Mouse (Mus musculus): ENCODE results near the gene Primpol. TPM values are rescaled to one million over a fixed set of nuclear protein-coding genes. Genes with fewer than 3 reads are reported as not detected.

The Primpol gene
- polyA plus RNA-seq, 1 experiment from 2014 or later: 9.5 TPM

GRCm38 (mm10) chr8:46559428-46559827 lies 57.6 kb downstream of the Primpol start:
- H3K27ac ChIP-seq (ENCODE audit: low read length): no peak overlapping the region
- no peaks in the 10 kb centered on the region for H3K4me1 ChIP-seq (ENCODE audit: control insufficient read depth, insufficient read depth, low read length)
- no peak for ATAC-seq (replicated peaks; ENCODE audit: extremely low read depth, insufficient read depth, low FRiP score)
- H3K9me3 ChIP-seq (replicated peaks; ENCODE audit: control insufficient read depth, low read length): no peaks in the 10 kb centered on the region
- H3K4me3 ChIP-seq (ENCODE audit: low read length): no peak overlapping the region
- H3K4me2 ChIP-seq (ENCODE audit: low read depth, low read length): no peak overlapping the region
- no peaks in the 10 kb centered on the region for H3K27me3 ChIP-seq (ENCODE audit: control insufficient read depth, insufficient read depth, low read length)
- 75% methylated on average over 6 of the region's 6 CpGs for WGBS
- H3K9ac ChIP-seq (ENCODE audit: low read length): no peak overlapping the region
- 0 out of 2 replicates have a peak, but pooled peaks cover 3% of the 10 kb centered on the region for H3K36me3 ChIP-seq (ENCODE audit: control insufficient read depth, insufficient read depth)

- no peaks in the 10 kb centered on the region for H3K9me3 ChIP-seq (replicated peaks; ENCODE audit: control insufficient read depth, low read length)
- H3K4me3 ChIP-seq (ENCODE audit: low read length): peak overlapping the region; percentile 92
- peaks cover 10% of the 10 kb centered on the region for H3K4me1 ChIP-seq (ENCODE audit: control insufficient read depth, insufficient read depth, low read length)
- ATAC-seq (replicated peaks; ENCODE audit: extremely low read depth, insufficient read depth, low FRiP score): no peak
- H3K36me3 ChIP-seq (ENCODE audit: control insufficient read depth, insufficient read depth): 0 out of 2 replicates have a peak, but pooled peaks cover 3% of the 10 kb centered on the region
- peak overlapping the region; percentile 78 for H3K9ac ChIP-seq (ENCODE audit: low read length)
- H3K27me3 ChIP-seq (ENCODE audit: control insufficient read depth, insufficient read depth, low read length): no peaks in the 10 kb centered on the region
- 3% methylated on average over 10 of the region's 10 CpGs for WGBS
- peak overlapping the region; percentile 88 for H3K4me2 ChIP-seq (ENCODE audit: low read depth, low read length)
- H3K27ac ChIP-seq (ENCODE audit: low read length): no peak overlapping the region; the same call in 1 of the 2 replicates
These were observed 64.6 kb downstream of the Primpol start for GRCm38 (mm10) chr8:46552441-46552765.

DNA sequence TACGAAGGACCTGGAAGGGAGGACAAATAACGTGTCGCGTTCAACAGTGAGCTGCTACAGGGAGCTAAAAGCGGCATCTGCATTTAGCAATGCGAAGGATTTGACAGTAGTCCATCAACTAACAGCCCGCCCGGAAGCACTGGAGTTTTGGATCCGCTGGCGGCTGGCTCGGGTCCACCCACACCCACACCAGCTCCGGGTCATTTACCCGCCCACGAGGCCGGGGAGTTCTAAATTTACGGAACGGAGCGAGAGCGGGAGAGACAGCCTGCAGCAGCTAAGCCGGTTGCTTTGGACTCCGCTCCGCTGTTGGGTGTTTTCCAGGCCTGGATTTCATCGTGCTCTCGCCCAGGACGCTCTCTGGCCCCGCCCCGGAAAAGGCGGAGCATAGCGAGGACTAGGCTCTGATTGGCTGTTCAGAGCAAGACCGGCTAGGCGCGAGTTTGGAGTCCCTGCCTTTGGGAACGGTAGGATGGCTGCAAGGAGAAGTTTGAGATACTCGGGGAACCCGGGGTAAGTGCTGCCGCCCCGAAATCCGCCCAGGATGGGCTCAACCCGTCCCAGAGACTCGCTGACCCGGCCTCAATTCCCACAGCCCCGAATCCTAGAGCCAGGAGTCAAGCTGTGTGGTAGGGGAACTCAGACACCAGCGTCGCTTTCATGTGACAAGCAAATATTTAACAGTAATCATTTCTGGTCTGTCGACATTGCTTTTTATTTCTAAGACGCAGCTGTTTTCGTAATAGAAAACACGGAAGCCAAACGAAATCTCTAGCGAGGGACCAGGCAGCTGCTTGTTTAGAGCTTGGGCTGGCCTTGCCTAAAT lies 65.2 kb downstream of the Primpol start, which contains the start of gene Cenpu:
TSS of gene Cenpu (plus strand) at position 414 of the 826 bp plus-strand sequence.
- under 1% methylated on average over 50 of the region's 50 CpGs for WGBS
- Histone ChIP-seq H3K4me3 (ENCODE audit: low read length) (peak within 1 kb of the TSS; percentile 92), H3K4me2 (ENCODE audit: low read depth, low read length) (peak within 1 kb of the TSS; percentile 88), H3K27me3 (ENCODE audit: control insufficient read depth, insufficient read depth, low read length) (no peaks in the 10 kb centered on the region), H3K9ac (ENCODE audit: low read length) (peak within 1 kb of the TSS; percentile 78), H3K9me3 (replicated peaks; ENCODE audit: control insufficient read depth, low read length) (no peaks in the 10 kb centered on the region), H3K4me1 (ENCODE audit: control insufficient read depth, insufficient read depth, low read length) (peaks cover 13% of the 10 kb centered on the region), H3K27ac (ENCODE audit: low read length) (peak within 1 kb of the TSS; percentile 82), H3K36me3 (ENCODE audit: control insufficient read depth, insufficient read depth) (0 out of 2 replicates have a peak, but pooled peaks cover 3% of the 10 kb centered on the region)
- ATAC-seq (replicated peaks; ENCODE audit: extremely low read depth, insufficient read depth, low FRiP score): peak; percentile 98

GRCm38 (mm10) chr8:46551029-46551428 lies 66.0 kb downstream of the Primpol start:
- WGBS: 32% methylated on average over 4 of the region's 4 CpGs
- Histone ChIP-seq H3K9ac (ENCODE audit: low read length) (no peak overlapping the region), H3K27ac (ENCODE audit: low read length) (no peak overlapping the region), H3K27me3 (ENCODE audit: control insufficient read depth, insufficient read depth, low read length) (no peaks in the 10 kb centered on the region), H3K4me3 (ENCODE audit: low read length) (peak overlapping the region; percentile 24), H3K36me3 (ENCODE audit: control insufficient read depth, insufficient read depth) (no peaks in the 10 kb centered on the region), H3K4me1 (ENCODE audit: control insufficient read depth, insufficient read depth, low read length) (peaks cover 19% of the 10 kb centered on the region), H3K9me3 (replicated peaks; ENCODE audit: control insufficient read depth, low read length) (no peaks in the 10 kb centered on the region), H3K4me2 (ENCODE audit: low read depth, low read length) (peak overlapping the region; percentile 68)
- ATAC-seq (replicated peaks; ENCODE audit: extremely low read depth, insufficient read depth, low FRiP score): no peak

DNA sequence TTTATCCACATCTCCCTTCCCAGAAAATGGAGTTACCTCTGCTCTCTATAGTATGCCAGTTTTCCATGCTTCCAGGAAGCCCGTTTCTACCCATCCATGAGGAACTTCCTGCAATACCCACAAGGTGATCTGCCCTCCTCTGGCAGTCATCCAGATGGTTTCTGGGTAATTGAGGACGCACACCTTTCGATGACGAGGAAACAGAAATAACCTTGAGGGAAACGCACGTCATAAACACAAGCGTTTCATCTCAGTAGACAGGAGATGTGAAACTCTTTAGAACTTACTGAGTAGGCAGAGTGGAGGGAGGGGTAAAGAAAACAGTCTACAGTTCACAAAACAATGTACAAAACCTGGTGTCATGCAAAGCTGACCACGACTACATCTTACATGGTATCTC lies 67.0 kb downstream of the Primpol start:
- no peak for ATAC-seq (replicated peaks; ENCODE audit: extremely low read depth, insufficient read depth, low FRiP score)
- no peaks in the 10 kb centered on the region for H3K27me3 ChIP-seq (ENCODE audit: control insufficient read depth, insufficient read depth, low read length)
- H3K4me3 ChIP-seq (ENCODE audit: low read length): no peak overlapping the region
- no peak overlapping the region for H3K27ac ChIP-seq (ENCODE audit: low read length)
- no peak overlapping the region for H3K4me2 ChIP-seq (ENCODE audit: low read depth, low read length)
- 74% methylated on average over 8 of the region's 8 CpGs for WGBS
- no peaks in the 10 kb centered on the region for H3K36me3 ChIP-seq (ENCODE audit: control insufficient read depth, insufficient read depth)
- no peak overlapping the region for H3K9ac ChIP-seq (ENCODE audit: low read length)
- peaks cover 24% of the 10 kb centered on the region for H3K4me1 ChIP-seq (ENCODE audit: control insufficient read depth, insufficient read depth, low read length)
- H3K9me3 ChIP-seq (replicated peaks; ENCODE audit: control insufficient read depth, low read length): no peaks in the 10 kb centered on the region

DNA sequence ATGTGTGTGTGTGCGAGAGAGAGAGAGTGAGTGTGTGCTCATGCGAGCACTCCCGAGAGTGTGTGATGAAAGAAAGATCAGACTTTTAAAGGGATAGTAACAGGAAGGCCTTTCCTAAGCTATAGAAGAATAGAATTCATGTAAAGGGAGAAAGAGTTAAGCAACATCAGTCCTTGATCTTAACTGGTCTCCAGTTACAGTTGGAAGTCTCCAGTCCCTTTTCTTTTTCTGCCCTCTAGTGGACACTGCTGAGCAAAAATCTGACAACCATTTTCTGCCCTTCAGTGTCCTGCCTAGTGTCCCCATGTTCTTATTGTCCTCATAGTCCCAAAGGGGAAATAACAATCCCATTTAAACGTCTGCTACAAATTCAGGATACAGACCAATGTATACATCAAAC lies 69.8 kb downstream of the Primpol start:
- Histone ChIP-seq H3K9me3 (replicated peaks; ENCODE audit: control insufficient read depth, low read length) (no peaks in the 10 kb centered on the region), H3K9ac (ENCODE audit: low read length) (no peak overlapping the region), H3K36me3 (ENCODE audit: control insufficient read depth, insufficient read depth) (no peaks in the 10 kb centered on the region), H3K4me3 (ENCODE audit: low read length) (no peak overlapping the region), H3K27me3 (ENCODE audit: control insufficient read depth, insufficient read depth, low read length) (no peaks in the 10 kb centered on the region), H3K27ac (ENCODE audit: low read length) (peak overlapping the region; percentile 78), H3K4me1 (ENCODE audit: control insufficient read depth, insufficient read depth, low read length) (peaks cover 21% of the 10 kb centered on the region), H3K4me2 (ENCODE audit: low read depth, low read length) (no peak overlapping the region)
- ATAC-seq (replicated peaks; ENCODE audit: extremely low read depth, insufficient read depth, low FRiP score): no peak
- 30% methylated on average over 4 of the region's 4 CpGs for WGBS

GRCm38 (mm10) chr8:46546431-46547176 lies 70.4 kb downstream of the Primpol start:
- Histone ChIP-seq H3K4me3 (ENCODE audit: low read length) (no peak overlapping the region), H3K4me2 (ENCODE audit: low read depth, low read length) (no peak overlapping the region), H3K4me1 (ENCODE audit: control insufficient read depth, insufficient read depth, low read length) (peaks cover 19% of the 10 kb centered on the region), H3K9ac (ENCODE audit: low read length) (no peak overlapping the region), H3K27ac (ENCODE audit: low read length) (peak overlapping the region; percentile 78), H3K27me3 (ENCODE audit: control insufficient read depth, insufficient read depth, low read length) (no peaks in the 10 kb centered on the region), H3K36me3 (ENCODE audit: control insufficient read depth, insufficient read depth) (no peaks in the 10 kb centered on the region), H3K9me3 (replicated peaks; ENCODE audit: control insufficient read depth, low read length) (no peaks in the 10 kb centered on the region)
- ATAC-seq (replicated peaks; ENCODE audit: extremely low read depth, insufficient read depth, low FRiP score): 0 out of 2 replicates have a peak, but pooled peaks have one; percentile 39
- WGBS: 51% methylated on average over 11 of the region's 11 CpGs

DNA sequence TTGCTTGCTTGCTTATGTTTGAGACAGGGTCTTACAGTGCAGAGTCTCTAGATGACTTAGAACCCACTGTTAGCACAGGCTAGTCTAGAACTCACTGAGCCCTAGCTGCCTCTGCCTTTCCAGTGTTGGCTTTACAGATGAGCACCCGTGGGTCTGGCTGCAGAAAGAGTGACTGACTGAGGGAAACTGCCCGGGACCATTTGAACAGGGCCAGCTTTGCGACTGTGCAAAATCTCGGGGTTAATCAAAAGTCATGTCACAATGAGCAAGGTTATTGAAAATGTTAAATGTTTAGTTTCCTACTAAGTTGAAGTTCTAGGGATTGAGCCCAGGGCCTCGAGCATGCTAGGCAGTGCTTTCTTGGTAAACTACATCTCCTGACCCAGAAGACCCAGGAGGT lies 71.2 kb downstream of the Primpol start:
- ATAC-seq (replicated peaks; ENCODE audit: extremely low read depth, insufficient read depth, low FRiP score): no peak
- H3K4me3 ChIP-seq (ENCODE audit: low read length): no peak overlapping the region
- H3K36me3 ChIP-seq (ENCODE audit: control insufficient read depth, insufficient read depth): no peaks in the 10 kb centered on the region
- no peaks in the 10 kb centered on the region for H3K27me3 ChIP-seq (ENCODE audit: control insufficient read depth, insufficient read depth, low read length)
- no peaks in the 10 kb centered on the region for H3K9me3 ChIP-seq (replicated peaks; ENCODE audit: control insufficient read depth, low read length)
- peak overlapping the region; percentile 78 for H3K27ac ChIP-seq (ENCODE audit: low read length)
- H3K4me2 ChIP-seq (ENCODE audit: low read depth, low read length): no peak overlapping the region
- WGBS: 90% methylated on average over 5 of the region's 5 CpGs
- peaks cover 17% of the 10 kb centered on the region for H3K4me1 ChIP-seq (ENCODE audit: control insufficient read depth, insufficient read depth, low read length)
- no peak overlapping the region for H3K9ac ChIP-seq (ENCODE audit: low read length)

DNA sequence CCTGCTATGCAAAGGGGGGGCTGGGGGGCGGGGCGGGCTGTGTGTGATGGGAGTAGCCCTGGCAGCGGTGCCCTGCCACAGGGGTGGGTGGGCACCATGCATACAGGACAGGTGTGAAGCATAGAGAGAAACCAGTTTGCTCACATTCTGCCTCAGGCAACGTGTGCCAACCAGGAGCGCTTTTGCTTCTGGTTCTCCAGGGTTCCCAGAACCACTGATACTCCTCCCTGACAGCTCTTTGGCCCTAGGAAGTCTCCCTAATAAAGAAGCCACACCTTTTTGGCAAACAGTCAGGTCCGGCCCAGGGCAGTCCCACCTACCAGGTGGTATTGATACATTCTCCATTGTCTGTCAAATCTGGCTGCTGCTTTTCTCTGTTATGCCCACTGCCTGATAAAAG lies 73.3 kb downstream of the Primpol start:
- no peaks in the 10 kb centered on the region for H3K9me3 ChIP-seq (replicated peaks; ENCODE audit: control insufficient read depth, low read length)
- ATAC-seq (replicated peaks; ENCODE audit: extremely low read depth, insufficient read depth, low FRiP score): no peak
- WGBS: 68% methylated on average over 6 of the region's 6 CpGs

More for the DNA sequence above, 73.3 kb downstream of the Primpol start:
- Histone ChIP-seq H3K27me3 (ENCODE audit: control insufficient read depth, insufficient read depth, low read length) (no peaks in the 10 kb centered on the region), H3K27ac (ENCODE audit: low read length) (no peak overlapping the region), H3K9ac (ENCODE audit: low read length) (no peak overlapping the region), H3K4me3 (ENCODE audit: low read length) (no peak overlapping the region), H3K4me1 (ENCODE audit: control insufficient read depth, insufficient read depth, low read length) (peaks cover 17% of the 10 kb centered on the region), H3K36me3 (ENCODE audit: control insufficient read depth, insufficient read depth) (no peaks in the 10 kb centered on the region), H3K4me2 (ENCODE audit: low read depth, low read length) (no peak overlapping the region)
